Mouse (Mus musculus) frontal cortex, adult (tissue): ENCODE measurements around the gene Zyg11b.

ENCODE experiments used
- ATAC-seq: cut with Nextera tagmentation; 2 replicates; pipeline ENCODE4 v1.9.2; 2017; ENCODE audit warnings: mild to moderate bottlenecking, moderate library complexity, mixed read lengths; ENCODE audit not compliant: low TSS enrichment

The Zyg11b gene

GRCm38 (mm10) chr4:108300670-108301373 is at the start of gene Zyg11b:
Zyg11b (minus strand) TSS chr4:108301096.
- ATAC-seq: peak; percentile 90

DNA sequence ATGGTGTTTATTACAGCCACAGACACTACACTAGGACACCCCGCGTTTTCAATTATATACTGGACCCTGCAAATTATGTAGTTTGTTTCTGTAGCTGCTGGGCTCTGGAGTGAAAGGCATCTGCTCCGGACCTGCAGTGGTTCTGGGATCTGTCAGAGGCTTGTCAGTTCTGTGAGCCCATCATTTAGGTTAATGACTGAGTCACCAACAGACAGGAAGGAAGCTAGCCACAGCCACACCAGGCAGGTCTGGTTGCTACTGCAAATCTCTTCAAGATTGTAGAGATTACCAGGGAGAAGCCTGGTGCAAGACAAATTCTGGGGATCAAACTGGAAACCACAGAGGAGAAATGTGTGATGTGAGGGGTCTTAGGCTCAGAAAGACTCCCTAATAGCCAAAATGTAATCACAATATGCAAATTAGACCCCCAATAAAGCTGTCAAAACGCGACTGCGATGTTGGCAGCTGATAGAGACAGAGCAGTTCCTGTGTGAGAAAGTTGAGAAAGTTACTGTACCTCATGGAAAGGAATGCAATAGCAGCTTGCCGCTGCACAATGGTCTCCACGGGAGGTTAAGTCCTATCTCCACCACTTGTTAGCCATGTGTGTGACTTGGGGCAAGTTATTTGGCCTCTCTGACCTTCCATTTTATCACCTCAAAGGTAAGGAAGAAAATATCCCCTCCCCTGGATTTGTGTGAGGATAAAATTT is 49.1 kb upstream of the Zyg11b start:
- ATAC-seq: no peak

DNA sequence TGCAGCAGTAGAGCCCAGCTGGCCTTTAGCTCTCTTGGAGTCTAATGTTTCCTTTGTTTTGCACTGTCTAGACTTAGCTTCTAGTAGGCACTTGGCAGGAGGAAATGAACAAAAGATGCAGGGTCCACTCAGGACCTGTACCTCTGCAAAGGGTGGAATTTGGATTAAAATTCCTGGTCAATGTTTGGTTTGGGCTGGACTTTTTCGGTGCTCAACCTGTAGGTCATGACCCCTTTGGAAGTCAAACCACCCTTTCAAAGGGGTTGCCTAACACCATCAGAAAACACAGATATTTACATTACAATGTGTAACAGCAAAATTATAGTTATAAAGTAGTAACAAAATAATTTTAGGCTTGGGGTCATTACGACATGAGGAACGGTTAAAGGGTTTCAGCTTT is 48.2 kb upstream of the Zyg11b start:
- ATAC-seq: no peak

DNA sequence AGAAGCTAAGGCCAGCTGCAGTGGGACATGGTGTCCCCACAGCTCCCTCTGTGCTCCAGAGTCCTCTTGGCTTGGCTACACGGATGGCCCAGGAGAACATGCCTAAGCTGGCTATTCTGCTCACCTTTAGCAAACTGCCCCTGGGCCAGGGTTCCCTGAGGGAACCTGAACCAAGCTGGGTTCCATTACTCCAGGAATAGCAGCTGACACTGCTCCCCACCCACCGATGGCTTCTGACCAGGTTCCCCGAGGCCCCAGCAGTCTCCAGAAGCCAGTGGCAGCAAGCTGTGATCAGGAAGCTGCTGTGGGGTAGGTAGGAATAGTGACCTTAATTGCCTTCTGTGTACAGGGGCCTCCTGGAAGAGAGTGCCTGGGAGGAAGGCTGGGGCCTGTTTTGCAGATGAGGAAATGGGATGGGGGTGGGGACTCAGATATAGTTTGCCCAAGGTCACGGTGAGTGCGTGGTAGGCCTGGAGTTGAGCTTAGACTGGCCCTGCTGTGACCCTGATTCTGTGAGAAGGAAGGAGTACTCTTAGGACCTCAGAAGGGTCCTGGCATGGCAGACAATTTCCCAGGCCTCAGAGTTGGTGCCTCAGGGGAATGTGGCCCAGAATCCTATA is 47.5 kb upstream of the Zyg11b start:
- no peak for ATAC-seq

DNA sequence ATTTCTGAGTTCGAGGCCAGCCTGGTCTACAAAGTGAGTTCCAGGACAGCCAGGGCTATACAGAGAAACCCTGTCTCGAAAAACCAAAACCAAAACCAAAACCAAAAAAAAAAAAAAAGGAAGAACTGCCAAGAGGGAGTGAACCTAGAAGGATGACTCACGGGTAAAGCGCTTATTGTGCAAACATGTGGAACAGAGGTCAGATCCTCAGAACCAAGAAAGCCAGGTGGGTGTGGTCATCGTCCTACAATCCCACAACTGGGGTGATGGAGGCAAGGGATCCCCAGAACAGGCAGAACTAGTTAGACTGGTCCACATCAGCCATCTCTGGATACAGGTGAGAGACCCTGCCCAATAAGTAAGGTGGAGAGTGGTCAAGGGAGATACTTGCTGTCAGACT is 46.2 kb upstream of the Zyg11b start:
- no peak for ATAC-seq

- no peak for ATAC-seq
These were observed 44.9 kb upstream of the Zyg11b start for GRCm38 (mm10) chr4:108345826-108346225.

GRCm38 (mm10) chr4:108344631-108345083 is 43.8 kb upstream of the Zyg11b start:
- no peak for ATAC-seq

DNA sequence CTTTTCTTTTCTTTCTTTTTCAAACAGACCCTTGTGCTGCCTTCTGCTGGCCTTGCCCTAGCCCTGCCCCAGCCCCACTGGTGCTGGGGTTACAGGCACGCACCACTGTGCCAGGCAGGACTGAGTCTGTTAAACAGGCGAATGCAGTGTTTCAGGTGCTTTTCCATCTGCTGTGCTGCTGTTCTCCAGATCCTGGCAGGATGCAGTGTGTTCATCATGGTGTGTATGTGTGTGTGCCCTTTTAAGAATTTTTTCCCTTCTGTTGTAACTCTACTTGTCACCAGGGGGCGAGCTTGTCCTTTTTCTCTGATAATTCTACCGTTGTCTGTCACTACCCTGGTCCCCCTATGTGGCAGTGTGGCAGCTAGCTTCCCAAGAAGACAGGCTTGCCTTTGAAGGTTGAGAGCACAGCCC is 38.4 kb upstream of the Zyg11b start:
- peak; percentile 55 for ATAC-seq

- peak; percentile 77 for ATAC-seq
These were observed 37.9 kb upstream of the Zyg11b start for GRCm38 (mm10) chr4:108338811-108339210.

- ATAC-seq: no peak
These were observed 37.4 kb upstream of the Zyg11b start for GRCm38 (mm10) chr4:108338321-108338733.

DNA sequence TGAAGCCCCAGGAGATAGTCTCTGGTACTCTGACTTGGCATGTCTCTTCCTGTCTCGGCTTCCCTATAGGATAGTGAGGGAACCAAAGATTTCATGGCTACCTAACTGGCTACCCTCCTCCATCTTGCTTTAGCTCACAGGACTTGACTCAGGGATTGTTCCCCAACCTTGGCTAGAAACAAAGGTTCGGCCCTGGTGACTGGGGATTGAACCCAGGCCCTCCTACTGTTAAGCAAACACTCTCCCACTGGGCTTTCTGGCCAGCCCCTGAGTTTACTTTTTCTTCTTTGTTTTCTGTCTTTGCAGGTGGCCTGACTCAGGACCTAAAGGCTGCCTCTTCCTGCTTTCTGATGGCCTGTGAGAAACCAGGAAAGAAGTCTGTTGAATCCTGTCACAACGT is 36.9 kb upstream of the Zyg11b start:
- ATAC-seq: no peak; the same call in 1 of the 2 replicates

DNA sequence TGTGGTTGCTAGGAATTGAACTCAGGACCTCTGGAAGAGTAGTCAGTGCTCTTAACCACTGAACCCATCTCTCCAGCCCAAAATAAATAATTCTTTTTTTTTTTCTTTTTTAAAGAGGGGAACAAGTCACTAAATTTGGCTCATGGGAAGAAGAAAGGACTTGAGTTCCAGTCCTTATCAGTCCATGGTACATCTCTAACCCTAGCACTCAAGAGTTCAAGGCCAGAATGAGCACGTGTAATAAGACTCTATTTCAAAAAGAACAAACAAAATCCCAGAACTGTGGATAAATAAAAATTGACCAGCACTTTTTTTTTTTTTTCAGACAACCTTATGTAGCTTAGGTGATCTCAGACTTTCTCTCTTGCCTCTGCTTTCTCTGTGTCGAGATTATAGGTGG is 35.9 kb upstream of the Zyg11b start:
- ATAC-seq: no peak

GRCm38 (mm10) chr4:108335413-108335812 is 34.5 kb upstream of the Zyg11b start:
- no peak for ATAC-seq

DNA sequence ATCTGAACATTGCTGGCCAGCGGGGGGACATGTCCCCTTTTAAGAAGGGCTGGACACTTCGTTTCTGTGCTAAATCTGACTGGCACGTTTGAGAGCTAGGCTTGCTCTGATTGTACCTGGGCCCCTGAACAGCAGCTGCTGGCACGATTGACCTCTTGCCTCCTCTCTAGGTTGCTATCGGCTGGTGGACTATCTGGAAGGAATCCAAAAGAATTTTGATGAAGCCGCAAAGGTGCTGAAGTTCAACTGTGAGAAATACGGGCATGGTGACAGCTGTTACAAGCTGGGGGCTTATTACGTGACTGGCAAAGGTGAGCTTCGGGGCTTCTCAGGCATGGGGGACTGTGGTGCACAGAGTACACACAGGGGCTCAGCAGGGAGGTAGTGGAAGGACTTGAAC is 31.1 kb upstream of the Zyg11b start:
- no peak for ATAC-seq

DNA sequence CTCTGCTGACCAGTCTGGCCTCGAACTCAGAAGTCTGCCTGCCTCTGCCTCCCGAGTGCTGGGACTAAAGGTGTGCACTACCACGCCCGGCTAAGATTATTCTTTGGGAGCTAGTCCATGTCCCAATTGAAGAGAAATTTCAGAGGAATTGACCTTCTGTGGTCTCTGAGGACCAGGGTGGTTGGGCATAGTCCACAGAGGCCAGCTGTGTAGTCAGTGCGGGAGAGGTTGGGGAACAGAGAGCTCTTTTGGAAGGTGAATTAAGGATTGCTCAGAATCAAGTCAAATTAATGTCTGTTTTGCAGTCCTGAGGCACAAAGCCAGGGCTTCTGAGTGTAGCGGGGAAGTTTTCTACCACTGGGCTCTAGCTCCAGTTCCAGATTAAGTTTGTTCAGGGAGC is 28.9 kb upstream of the Zyg11b start:
- no peak for ATAC-seq

DNA sequence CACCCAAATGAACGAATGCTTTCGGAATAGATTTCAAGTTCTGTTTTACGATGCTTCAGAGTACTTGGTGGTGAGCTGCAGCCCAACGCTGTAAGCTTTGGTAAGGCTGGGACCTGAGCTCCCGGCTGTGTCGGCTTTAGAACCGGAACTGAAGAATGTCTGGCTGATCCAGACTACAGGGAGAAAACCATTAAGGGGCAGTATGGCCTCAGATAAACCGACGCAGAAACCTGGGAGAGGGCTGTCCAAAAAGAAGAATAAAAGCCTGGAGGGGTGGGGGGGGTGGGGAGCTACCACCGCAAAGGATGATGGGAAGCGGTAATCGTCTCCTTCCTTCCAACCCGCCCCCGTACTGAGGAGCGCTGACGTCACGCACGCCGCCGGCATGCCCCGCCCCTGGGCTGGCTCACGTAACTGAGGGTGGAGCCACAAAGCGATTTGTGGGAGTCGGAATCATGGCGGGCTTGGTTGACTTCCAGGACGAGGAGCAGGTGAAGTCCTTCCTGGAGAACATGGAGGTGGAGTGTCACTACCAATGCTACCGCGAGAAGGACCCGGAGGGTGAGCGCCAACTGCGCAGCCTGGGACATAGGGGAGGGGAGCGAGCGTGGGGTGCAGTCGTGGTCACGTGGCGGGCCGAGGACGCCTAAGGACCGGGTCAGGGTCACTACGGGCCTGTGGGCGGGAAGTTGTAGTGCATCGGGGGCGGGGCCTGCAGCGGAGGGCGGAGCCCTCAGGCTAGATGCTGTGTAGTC is 27.0 kb upstream of the Zyg11b start, which contains the start of gene Coa7:
Gene Coa7 (plus strand): TSS at position 411 of the 755 bp plus-strand sequence.
- ATAC-seq: peak; percentile 84

- peak; percentile 78 for ATAC-seq
These were observed 26.2 kb upstream of the Zyg11b start for GRCm38 (mm10) chr4:108327071-108327579.

DNA sequence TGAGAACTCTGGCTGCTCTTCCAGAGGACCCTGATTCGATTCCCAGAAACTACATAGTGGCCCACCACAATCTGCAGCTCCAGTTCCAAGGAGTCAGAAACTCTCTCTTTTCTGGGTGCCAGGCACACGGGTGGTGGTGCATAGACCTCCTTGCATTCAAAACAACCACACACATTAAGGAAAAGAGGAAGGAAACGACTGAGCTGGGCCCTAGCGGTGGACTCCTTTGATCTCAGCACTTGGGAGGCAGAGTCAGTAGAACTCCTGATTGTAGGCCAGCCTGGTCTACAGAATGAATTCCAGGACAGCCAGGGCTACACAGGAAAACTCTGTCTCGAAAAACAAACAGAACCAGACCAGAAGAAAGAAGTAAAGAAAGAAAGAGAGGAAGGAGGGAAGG is 22.7 kb upstream of the Zyg11b start:
- no peak for ATAC-seq

DNA sequence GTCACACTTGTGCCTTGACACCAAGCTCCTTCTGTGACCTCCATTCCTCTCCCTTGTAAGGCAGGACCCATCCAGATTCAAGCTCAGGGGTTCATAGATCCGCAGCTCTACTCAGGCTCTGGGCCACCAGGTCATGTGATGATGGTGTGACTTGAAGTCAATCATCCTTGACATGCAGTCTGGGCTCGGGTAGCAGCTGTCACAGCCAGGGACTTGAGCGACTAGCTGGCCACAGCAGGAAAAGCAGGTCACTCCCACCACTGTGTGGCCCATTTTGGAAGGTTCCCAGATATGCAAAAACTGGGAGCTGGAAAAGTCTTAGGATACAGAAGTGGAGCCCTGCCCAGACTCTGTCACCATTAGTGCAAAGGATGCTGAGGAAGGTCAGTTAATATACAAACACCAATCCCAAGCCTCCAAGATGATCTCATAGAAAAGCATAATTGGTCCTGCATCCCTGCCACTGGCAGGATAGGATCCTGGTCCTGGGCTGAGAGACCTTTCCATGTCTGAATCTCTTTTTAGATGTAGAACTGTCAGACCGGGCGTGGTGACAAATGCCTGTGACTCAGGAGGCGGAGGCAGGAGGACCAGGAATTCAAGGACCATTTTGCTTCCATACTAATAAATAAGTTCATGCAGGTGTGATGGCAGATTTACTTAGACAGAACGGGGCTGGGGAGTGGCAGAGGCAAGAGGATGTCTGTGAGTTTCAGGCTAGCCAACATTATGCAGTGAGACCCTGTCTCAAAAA is 19.9 kb upstream of the Zyg11b start:
- no peak; the same call in 1 of the 2 replicates for ATAC-seq

GRCm38 (mm10) chr4:108319747-108320146 is 18.9 kb upstream of the Zyg11b start:
- no peak for ATAC-seq
